Mouse (Mus musculus) embryonic facial prominence, embryonic 14.5 days (tissue): ENCODE results near the gene Tmem38b. TPM values are rescaled to one million over a fixed set of nuclear protein-coding genes. Genes with fewer than 3 reads are reported as not detected.

ENCODE experiments used
- ATAC-seq: fragments of 200-750 bp; cut with Nextera tagmentation; 2 replicates; pipeline ENCODE4 v1.8.0; 2017; ENCODE audit warnings: low read depth, moderate number of reproducible peaks, moderate TSS enrichment
- DNase-seq: peaks from one replicate; pipeline ENCODE4 v3.0.0-alpha.2; 2015; ENCODE audit warnings: low spot score
- H3K27ac ChIP-seq: fragments of 300-500 bp; sonication (generic); replicated peaks from 2 replicates; pipeline ENCODE4 v1.5.1; 2014; ENCODE audit warnings: low read depth, mild to moderate bottlenecking, low read length, moderate library complexity
- H3K27me3 ChIP-seq: fragments of 300-500 bp; sonication (generic); replicated peaks from 2 replicates; pipeline ENCODE4 v1.6.1; 2014; ENCODE audit warnings: low read length; ENCODE audit not compliant: control insufficient read depth, insufficient read depth
- H3K36me3 ChIP-seq: fragments of 300-500 bp; sonication (generic); 2 replicates; pipeline ENCODE4 v1.6.1; 2014; ENCODE audit warnings: low read length, mixed read lengths; ENCODE audit not compliant: control insufficient read depth, insufficient read depth
- H3K4me1 ChIP-seq: fragments of 300-500 bp; sonication (generic); 2 replicates; pipeline ENCODE4 v1.6.1; 2014; ENCODE audit warnings: antibody characterized with exemption, low read length; ENCODE audit not compliant: control insufficient read depth, insufficient read depth
- H3K4me2 ChIP-seq: fragments of 300-500 bp; sonication (generic); 2 replicates; pipeline ENCODE4 v1.6.1; 2014; ENCODE audit warnings: low read depth, mild to moderate bottlenecking, low read length, moderate library complexity, mixed read lengths
- H3K4me3 ChIP-seq: fragments of 300-500 bp; sonication (generic); 2 replicates; pipeline ENCODE4 v1.5.1; 2014; ENCODE audit warnings: low read depth, mild to moderate bottlenecking, low read length
- H3K9ac ChIP-seq: fragments of 300-500 bp; sonication (generic); 2 replicates; pipeline ENCODE4 v1.6.1; 2014; ENCODE audit warnings: low read depth, mild to moderate bottlenecking, low read length, moderate library complexity, mixed read lengths
- H3K9me3 ChIP-seq: fragments of 300-500 bp; sonication (generic); 2 replicates; pipeline ENCODE4 v1.6.1; 2016; ENCODE audit warnings: low read length; ENCODE audit not compliant: control insufficient read depth
- WGBS: fragments of 180-500 bp; shearing (Covaris S2); extraction: QIAGEN DNeasy Blood & Tissue Kit; methylation state at CpG from one replicate; pipeline ENCODE4 v1.1.7; 2014; 5-methylcytosine and 5-hydroxymethylcytosine counted together
- polyA plus RNA-seq: library from polyadenylated mRNA; unstranded; fragments of >200 nt; fragmentation: Nextera tagmentation; extraction: Ambion mirVana; gene quantifications from 2 replicates; pipeline ENCODE4 v1.2.1, GENCODE M21; 2014

Tmem38b gene
- polyA plus RNA-seq, 1 experiment from 2014 or later: 17.8 TPM

DNA sequence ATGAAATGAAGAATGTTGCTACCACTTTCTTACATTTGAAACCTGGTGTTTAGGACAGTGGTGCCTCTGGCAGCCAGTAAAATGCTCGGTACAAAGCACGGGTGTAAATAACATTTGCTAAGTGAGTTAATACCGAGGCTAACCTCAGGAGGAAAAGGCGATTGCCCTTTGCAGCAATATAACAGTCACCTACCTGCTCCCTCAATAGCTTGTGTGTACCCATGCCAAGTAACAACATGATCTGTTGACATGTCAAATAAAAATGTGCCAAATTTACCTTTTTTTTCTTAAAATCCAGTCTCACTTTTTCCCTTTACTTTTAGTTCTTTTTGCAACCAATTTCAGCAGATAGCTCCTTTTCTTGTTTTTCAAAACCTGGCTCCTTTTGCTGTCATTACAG, 1.0 kb upstream of the Tmem38b start:
- H3K27me3 ChIP-seq: no peaks in the 10 kb centered on the region
- no peaks in the 10 kb centered on the region for H3K9me3 ChIP-seq
- no peak overlapping the region for H3K4me3 ChIP-seq
- ATAC-seq (no peak), DNase-seq (no peak)
- H3K36me3 ChIP-seq: no peaks in the 10 kb centered on the region
- 57% methylated on average over 4 of the region's 4 CpGs for WGBS
- no peak overlapping the region for H3K4me2 ChIP-seq
- H3K4me1 ChIP-seq: 0 out of 2 replicates have a peak, but pooled peaks cover 12% of the 10 kb centered on the region
- no peak overlapping the region for H3K27ac ChIP-seq
- H3K9ac ChIP-seq: no peak overlapping the region

DNA sequence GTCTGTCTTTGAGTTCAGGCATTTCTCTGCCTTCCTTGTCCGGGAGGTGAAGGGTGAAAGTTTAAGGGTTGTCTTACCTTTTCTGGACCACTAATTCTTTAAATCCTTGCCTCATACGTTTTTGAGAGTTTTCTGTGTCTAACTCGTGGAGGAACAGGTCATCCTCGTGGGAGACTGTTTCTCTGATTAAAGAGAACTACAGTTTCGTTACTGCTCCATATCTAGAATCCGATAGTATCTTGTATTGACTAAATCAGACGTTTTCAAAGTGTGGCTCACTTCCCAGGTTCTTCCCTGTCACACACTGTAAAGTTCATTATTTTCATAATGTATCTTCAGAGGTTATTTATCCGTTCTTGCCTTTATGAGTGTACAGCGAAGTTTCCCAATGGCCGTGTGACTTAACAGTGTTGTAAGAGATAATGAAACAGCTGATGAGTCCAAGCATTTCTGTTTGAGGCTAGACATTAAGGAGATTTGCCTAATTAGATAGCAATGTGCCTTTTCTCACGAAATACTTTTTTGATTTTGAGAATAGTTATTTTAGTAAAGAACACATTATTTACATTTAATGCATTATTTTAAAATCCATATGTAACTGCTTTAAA, 900 bp downstream of the Tmem38b start:
- ATAC-seq (no peak), DNase-seq (no peak)
- H3K4me3 ChIP-seq: peak overlapping the region; percentile 96
- H3K36me3 ChIP-seq: no peaks in the 10 kb centered on the region
- H3K27ac ChIP-seq: no peak overlapping the region
- H3K4me2 ChIP-seq: peak overlapping the region; percentile 71
- no peaks in the 10 kb centered on the region for H3K9me3 ChIP-seq
- peak overlapping the region; percentile 86 for H3K9ac ChIP-seq
- H3K27me3 ChIP-seq: no peaks in the 10 kb centered on the region
- WGBS: 12% methylated on average over 11 of the region's 11 CpGs
- H3K4me1 ChIP-seq: 0 out of 2 replicates have a peak, but pooled peaks cover 12% of the 10 kb centered on the region

DNA sequence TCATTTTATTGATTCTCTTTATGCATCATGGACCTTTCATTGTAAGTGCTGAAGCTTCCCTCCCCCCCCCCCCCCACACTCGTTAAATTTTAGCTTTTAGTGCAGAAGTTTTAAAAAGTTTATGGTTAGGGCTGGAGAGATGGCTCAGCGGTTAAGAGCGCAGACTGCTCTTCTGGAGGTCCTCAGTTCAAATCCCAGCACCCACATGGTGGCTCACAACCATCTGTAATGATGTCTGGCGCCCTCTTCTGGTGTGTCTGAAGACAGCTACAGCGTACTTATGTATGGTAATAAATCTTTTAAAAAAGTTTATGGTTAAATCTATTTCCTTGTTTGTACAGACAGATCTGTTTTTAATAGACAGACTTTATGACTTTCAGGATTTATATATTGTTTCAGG, 2.0 kb downstream of the Tmem38b start:
- H3K4me2 ChIP-seq: no peak overlapping the region
- no peak for DNase-seq
- no peaks in the 10 kb centered on the region for H3K9me3 ChIP-seq
- no peaks in the 10 kb centered on the region for H3K36me3 ChIP-seq
- no peak overlapping the region for H3K4me3 ChIP-seq
- 89% methylated on average over 5 of the region's 5 CpGs for WGBS
- 0 out of 2 replicates have a peak, but pooled peaks cover 12% of the 10 kb centered on the region for H3K4me1 ChIP-seq
- H3K27ac ChIP-seq: no peak overlapping the region
- no peak overlapping the region for H3K9ac ChIP-seq
- no peak for ATAC-seq
- H3K27me3 ChIP-seq: no peaks in the 10 kb centered on the region

DNA sequence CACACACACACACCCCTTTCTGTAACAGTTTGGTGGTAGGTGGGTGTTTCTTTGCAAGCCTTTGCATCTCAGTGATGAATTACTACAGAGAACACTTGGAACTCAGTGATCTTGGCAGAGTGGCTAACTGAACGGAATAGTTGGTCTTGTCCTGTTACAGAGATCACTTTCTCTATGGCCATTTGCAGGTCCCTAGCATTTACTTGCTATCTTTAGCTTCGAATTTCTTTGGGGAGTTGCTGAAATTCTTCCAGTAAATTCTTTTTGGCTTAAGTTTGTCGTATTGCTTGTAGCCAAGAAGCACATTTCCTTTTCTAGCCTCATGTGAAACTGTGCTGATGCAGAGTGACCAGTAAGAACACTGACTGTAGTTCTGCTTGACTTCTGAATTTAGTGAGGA, 3.1 kb downstream of the Tmem38b start:
- no peaks in the 10 kb centered on the region for H3K27me3 ChIP-seq
- WGBS: 78% methylated on average over 3 of the region's 3 CpGs
- H3K4me3 ChIP-seq: no peak overlapping the region

DNA sequence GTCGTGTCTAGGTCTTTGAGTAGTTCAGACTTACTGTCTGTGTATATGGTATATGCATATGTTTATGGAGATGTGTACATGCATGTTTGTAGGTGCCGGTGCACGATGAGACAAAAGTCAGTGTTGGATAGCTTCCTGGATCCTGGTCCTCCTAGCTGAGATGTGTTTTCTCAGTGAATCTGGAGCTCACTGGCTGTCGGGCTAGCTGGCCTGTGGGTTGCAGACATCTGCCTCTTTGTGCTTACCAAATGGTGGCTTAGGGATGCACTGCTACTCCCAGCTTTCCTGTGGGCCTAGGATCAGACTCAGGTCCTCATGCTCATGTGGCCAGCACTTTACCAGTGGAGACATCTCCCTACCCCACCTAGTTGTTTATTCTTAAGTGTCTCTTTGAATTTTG, 4.2 kb downstream of the Tmem38b start:
- DNase-seq (no peak), ATAC-seq (no peak)
- no peaks in the 10 kb centered on the region for H3K27me3 ChIP-seq
- 0 out of 2 replicates have a peak, but pooled peaks cover 12% of the 10 kb centered on the region for H3K4me1 ChIP-seq
- no peaks in the 10 kb centered on the region for H3K9me3 ChIP-seq
- no peak overlapping the region for H3K4me2 ChIP-seq
- H3K4me3 ChIP-seq: no peak overlapping the region
- 85% methylated on average over 4 of the region's 4 CpGs for WGBS
- H3K36me3 ChIP-seq: no peaks in the 10 kb centered on the region
- H3K27ac ChIP-seq: no peak overlapping the region
- H3K9ac ChIP-seq: no peak overlapping the region

More for the DNA sequence above, 3.1 kb downstream of the Tmem38b start:
- no peak overlapping the region for H3K9ac ChIP-seq
- no peak overlapping the region for H3K27ac ChIP-seq
- H3K4me1 ChIP-seq: 0 out of 2 replicates have a peak, but pooled peaks cover 12% of the 10 kb centered on the region
- DNase-seq: no peak
- H3K4me2 ChIP-seq: no peak overlapping the region
- no peaks in the 10 kb centered on the region for H3K36me3 ChIP-seq
- no peak for ATAC-seq
- H3K9me3 ChIP-seq: no peaks in the 10 kb centered on the region

DNA sequence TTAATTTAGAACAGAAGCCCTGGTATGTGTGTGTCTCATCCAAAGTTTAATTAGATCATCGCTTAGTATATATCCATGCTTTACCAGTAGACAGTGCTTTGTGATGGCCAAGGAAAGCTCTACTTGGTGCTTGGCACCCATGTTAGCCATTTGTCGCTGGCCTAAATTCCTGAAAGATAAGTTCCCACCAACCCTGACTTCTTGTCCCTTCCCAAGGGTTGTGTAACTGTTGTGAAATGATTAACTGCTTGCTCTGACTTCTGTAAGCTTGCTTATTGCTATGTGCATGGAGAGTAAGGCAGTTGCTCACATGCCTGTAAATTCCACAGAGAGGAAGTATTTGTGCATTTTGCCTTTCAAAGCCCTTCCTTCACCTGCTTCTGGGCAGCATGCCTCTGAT, 4.7 kb downstream of the Tmem38b start:
- Histone ChIP-seq H3K27me3 (no peaks in the 10 kb centered on the region), H3K4me1 (0 out of 2 replicates have a peak, but pooled peaks cover 7% of the 10 kb centered on the region), H3K27ac (no peak overlapping the region), H3K4me3 (no peak overlapping the region), H3K9ac (no peak overlapping the region), H3K4me2 (no peak overlapping the region), H3K9me3 (no peaks in the 10 kb centered on the region), H3K36me3 (no peaks in the 10 kb centered on the region)
- DNase-seq: no peak
- ATAC-seq: no peak
- 91% methylated on average over 2 of the region's 2 CpGs for WGBS

DNA sequence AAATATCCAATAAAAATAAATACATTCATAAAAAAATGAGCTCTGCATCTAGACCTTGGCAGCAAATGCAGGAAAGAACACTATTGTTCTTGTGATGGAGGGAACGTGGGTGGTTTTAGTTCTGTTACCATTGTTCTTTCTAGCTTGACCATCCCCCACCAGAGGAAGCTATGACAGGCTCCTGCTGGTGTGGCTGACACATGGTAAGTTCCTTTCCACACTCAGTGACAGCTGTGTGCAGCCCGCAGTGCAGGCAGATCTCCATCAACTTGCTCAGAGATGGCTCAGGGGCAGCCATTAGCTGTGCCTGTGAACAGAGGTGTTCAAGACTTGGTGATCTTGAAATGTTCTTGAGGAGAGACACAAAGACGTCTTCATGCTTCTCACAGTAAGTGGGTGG, 6.5 kb downstream of the Tmem38b start:
- Histone ChIP-seq H3K36me3 (no peaks in the 10 kb centered on the region), H3K4me1 (no peaks in the 10 kb centered on the region), H3K27ac (no peak overlapping the region), H3K4me2 (no peak overlapping the region), H3K9me3 (no peaks in the 10 kb centered on the region), H3K4me3 (no peak overlapping the region), H3K27me3 (no peaks in the 10 kb centered on the region), H3K9ac (no peak overlapping the region)
- ATAC-seq (peak; percentile 62; the same call in 1 of the 2 replicates), DNase-seq (peak; percentile 58)
- 42% methylated on average over 3 of the region's 3 CpGs for WGBS

DNA sequence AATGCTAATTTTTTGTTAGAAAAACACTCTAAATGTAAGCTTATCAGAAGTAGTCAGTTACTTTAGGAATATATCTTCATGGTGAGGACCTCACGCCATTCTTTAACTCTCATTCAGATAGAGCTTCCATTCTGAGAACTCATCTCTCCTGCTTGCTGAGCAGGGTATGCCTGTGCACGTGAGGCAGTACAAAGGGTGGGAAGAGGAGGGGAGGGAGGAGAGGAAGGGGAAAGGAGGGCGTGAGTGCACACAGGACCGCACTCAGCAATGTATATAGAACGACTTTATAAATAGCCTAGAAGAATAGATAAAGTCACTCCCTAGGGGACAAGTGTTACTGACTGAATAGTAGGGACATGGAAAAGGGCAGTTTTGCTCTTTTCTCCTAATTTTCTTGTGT, 11.1 kb downstream of the Tmem38b start:
- DNase-seq: no peak
- Histone ChIP-seq H3K27me3 (no peaks in the 10 kb centered on the region), H3K9ac (no peak overlapping the region), H3K4me3 (no peak overlapping the region), H3K9me3 (no peaks in the 10 kb centered on the region), H3K4me1 (no peaks in the 10 kb centered on the region), H3K36me3 (no peaks in the 10 kb centered on the region), H3K4me2 (no peak overlapping the region), H3K27ac (no peak overlapping the region)
- WGBS: 45% methylated on average over 5 of the region's 5 CpGs
- no peak for ATAC-seq

DNA sequence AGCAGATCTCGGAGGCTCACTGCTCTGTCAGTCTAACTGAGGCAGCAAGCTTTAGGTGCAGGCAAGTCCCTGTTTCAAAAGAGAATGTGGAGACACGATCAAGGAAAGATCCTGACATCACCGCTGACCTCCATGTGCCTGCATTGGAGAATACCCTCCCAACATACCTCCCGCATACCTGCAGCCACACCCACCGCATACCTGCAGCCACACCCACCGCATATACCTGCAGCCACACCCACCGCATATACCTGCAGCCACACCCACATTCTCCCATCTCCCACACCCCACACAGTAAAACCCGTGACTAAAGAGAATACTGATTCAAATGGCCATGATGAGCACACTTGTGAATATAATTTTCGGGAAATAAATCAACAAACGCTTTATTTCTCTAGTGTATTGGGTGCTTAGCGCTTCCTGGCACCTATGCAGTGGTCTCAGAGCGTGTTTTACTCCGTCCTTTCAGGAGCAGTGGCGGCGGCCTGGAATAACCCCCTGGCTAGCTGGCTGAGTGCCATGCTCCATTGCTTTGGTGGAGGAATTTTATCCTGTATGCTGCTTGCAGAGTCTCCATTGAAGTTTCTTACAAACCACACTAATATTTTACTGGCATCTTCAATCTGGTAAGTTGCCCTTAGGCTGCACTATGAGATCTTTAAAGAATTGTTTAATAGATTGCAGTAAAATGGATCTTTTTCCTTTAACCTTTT, 14.5 kb downstream of the Tmem38b start:
- no peaks in the 10 kb centered on the region for H3K36me3 ChIP-seq
- no peak overlapping the region for H3K4me2 ChIP-seq
- no peaks in the 10 kb centered on the region for H3K4me1 ChIP-seq
- H3K9me3 ChIP-seq: no peaks in the 10 kb centered on the region
- H3K4me3 ChIP-seq: no peak overlapping the region
- ATAC-seq (no peak), DNase-seq (no peak)
- H3K27ac ChIP-seq: no peak overlapping the region
- H3K27me3 ChIP-seq: no peaks in the 10 kb centered on the region
- WGBS: 79% methylated on average over 14 of the region's 15 CpGs
- no peak overlapping the region for H3K9ac ChIP-seq
